Mouse (Mus musculus): ENCODE results near the gene Zfp174.

GRCm38 (mm10) chr16:3820202-3820601 is 26.9 kb upstream of the Zfp174 start:
- no peak for TF ChIP-seq FLI1 (IDR thresholded peaks at IDR 0.05; ENCODE audit: low read length)
- TF ChIP-seq GATA1 (IDR thresholded peaks at IDR 0.05; ENCODE audit: borderline replicate concordance, low read length) = no peak
